Mouse (Mus musculus): ENCODE measurements around the gene Kalrn.

Gene Kalrn

DNA sequence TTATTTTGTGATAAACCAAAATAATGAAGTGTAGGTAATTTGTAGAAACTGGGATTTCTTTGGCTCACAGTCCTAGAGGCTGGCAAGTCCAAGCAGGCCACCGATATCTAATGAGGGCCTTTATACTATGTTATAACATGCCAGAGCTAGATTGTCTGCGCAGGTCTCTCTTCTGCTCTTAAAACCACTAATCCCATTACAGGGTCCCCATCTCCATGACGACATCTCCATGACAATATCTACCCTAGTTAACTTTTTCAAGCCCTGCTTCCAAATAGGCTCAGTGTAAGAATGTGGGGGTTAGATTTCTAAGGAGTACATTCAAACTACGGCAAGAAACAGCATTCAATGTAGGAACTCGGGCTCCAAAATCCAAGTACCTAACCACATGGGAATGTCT, 143.2 kb downstream of the Kalrn start:
- in situ Hi-C loops (cut with MseI, MboI), result no loop called here

DNA sequence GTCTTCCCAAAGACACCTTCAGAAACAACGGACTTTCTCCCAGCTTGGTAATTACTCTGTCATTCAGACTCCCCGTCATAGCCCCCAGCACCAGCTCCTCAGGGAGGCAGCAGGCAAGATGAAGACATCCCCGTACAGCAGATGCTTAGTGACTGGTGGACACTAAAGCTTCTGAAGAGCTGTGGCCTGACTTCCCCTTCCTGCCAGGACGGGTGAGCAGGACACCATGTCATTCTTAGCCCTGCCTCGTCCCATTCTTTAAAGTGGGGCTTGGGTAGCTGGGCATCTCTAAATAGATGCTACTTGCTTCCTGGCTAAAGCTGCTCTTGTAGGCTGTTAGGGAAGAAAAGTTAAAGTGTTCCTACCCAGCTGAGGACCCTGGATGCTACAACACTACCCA, 145.7 kb downstream of the Kalrn start:
- in situ Hi-C loops (cut with MseI, MboI), result no loop called here

GRCm38 (mm10) chr16:34421473-34421872, 151.9 kb downstream of the Kalrn start:
- in situ Hi-C loops (cut with MseI, MboI), result no loop called here

GRCm38 (mm10) chr16:34417966-34418365, 155.4 kb downstream of the Kalrn start:
- in situ Hi-C loops (cut with MseI, MboI), result no loop called here

- in situ Hi-C loops (cut with MseI, MboI), result no loop called here
Measured at GRCm38 (mm10) chr16:34417383-34417782, 155.9 kb downstream of the Kalrn start.

DNA sequence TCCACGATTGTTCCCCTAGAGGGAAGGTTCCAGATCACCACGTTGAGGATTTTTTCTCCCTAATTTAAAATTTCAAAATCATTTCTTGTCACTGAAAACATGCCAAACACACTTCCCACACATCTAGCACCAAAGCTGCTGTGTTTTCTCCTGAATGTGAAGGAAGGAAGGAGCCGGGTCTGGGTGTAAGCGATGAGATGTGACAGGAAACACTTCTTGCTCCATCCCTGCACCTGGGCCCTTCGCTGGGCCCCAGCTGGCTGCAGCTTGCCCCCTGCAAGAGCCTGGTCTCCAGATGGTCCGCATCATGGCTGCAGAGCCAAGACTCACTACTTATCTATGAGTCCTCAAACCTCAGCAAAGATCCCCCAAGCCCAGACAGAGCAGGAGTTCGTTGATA, 158.8 kb downstream of the Kalrn start:
- in situ Hi-C loops (cut with MseI, MboI), result no loop called here

GRCm38 (mm10) chr16:34413868-34414333, 159.4 kb downstream of the Kalrn start:
- in situ Hi-C loops (cut with MseI, MboI), result no loop called here

DNA sequence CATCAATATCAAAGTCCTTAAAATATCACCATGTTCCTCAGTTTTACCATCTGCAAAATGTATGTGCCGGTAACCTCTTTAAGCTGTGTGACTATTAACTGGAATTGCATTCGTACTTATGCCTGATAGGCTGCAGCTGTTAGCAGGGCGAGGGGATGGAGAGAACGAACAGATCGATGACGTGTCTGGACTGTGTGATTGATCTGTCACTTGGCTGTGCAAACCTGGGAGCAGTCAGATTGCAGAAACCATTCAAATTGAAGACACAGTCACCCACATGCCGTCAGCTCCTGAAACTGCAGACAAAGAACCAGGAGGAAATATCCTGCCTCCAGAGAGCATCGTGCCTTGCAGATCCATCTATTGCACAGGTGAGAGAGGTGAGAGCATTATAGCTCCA, 166.3 kb downstream of the Kalrn start:
- in situ Hi-C loops (cut with MseI, MboI), result no loop called here

GRCm38 (mm10) chr16:34405094-34405493, 168.2 kb downstream of the Kalrn start:
- in situ Hi-C loops (cut with MseI, MboI), result no loop called here

DNA sequence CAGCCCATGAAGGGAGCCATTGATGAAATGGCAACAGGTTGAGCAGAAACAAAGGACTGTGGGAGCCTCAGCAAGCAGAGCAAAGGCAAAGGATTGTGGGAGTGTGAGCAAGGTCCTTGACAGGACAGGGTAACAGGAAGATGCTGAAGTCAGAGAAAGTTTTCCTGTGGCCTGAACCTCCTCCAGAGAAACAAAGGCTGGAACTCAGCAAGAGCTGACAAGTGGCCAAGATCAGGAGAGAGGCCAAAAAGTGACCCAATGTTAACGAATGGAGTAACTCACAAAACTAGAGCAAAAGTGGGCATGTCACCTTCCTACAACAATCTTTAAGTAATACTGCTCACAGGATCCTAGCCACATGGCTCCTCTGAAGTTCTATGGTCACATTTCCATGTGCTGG, 172.1 kb downstream of the Kalrn start:
- in situ Hi-C loops (cut with MseI, MboI), result no loop called here

- in situ Hi-C loops (cut with MseI, MboI), result no loop called here
Measured at GRCm38 (mm10) chr16:34400102-34400728, 173.1 kb downstream of the Kalrn start.

DNA sequence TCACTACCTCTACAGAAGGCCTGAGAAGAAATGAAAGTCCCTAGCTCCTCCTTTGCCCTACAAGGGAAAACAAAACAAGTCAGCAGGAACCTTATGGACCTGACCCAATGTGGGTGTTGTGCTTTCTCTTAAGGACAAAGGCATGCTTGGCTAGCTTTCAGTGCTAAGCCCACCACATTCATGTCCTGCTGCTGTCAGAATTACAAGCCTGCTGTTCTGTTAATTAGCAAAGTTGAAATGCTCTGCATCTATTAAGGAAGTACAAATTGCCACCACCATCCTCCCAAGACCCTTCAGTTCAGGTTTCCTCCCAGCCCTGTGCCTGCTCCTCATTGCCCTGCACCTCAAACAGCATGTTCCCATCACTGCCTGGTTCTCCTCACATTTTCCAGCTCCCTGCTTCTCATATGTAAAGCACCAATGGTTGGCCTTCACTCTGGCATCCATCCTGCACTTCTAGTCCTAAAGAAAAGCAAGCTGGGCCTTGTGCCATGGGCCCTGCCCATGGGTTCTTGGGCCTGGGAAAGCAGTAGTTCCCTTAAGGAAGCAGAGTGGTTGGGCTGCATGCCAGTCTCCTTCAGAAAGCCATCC, 178.0 kb downstream of the Kalrn start:
- in situ Hi-C loops (cut with MseI, MboI), result no loop called here

GRCm38 (mm10) chr16:34389520-34390271, 183.6 kb downstream of the Kalrn start:
- in situ Hi-C loops (cut with MseI, MboI), result no loop called here

GRCm38 (mm10) chr16:34388871-34389270, 184.5 kb downstream of the Kalrn start:
- in situ Hi-C loops (cut with MseI, MboI), result no loop called here

DNA sequence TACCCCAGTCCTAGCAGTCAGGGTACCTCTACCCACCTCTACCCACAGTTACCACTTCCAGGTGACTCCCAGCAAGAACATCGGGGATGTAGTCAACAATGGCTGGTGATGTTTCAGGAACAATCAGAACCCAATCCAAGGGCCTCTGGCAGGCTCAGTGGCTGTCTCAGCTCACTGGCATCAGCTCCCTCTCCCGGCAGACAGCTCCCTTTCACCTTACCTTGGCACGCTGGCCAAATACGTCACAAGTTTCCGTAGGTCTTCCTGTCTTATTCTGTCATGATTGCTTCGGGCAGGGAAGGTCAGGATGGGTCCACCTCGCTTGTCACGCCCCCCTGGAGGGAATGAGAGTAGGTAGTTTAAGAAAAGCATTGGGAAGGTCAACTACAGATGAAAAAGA, 188.3 kb downstream of the Kalrn start:
- in situ Hi-C loops (cut with MseI, MboI), result no loop called here

DNA sequence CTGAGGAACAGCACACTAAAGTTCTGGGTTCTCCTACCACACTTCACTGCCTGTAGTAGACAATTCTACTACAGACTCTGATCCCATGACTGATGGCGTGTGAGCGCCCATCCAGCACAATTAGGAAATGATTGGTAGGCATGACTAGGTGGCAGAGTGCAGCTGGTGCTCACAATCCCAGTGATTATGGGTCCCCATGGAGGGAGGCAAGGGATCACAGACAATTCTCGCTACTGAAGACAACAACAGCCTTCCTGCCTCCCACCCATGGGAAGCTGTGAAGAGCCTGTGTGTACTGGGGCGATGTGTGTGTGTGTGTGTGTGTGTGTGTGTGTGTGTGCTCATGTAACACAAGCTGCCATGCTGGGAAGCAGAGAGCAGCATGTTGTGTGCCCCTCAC, 190.3 kb downstream of the Kalrn start:
- in situ Hi-C loops (cut with MseI, MboI), result no loop called here

DNA sequence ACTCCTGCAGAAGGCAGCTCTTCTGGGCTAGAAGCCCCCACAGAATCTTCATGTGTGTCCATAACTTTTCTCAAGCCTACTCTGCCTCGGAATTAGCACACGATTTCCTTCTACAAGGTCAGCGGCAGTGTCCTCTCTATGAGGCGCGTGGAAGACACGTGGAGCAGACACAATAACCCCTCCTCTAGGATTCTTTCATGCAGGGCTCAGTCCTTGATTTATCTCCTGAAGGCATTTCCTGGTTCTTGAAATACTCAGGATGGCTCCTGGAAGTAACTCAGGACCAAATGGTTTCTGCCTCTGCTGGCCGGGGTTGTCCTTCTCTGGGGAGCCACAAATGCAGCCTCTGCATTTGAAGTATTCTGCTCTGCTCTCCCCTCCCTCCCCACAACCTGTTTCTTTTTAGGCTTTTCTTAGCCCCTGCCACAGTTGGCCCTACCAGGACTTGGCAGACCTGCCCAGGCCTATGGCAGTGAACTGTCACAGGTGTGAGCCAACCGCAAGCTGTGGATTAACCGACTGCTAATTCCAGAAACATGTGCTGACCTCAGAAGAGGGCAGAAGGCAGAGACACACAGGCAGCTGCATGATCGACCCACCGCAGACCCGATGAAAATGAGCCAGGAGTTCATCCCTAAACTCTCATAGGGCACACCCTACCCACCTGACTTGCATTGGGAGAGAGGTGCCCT, 197.0 kb downstream of the Kalrn start:
- in situ Hi-C loops (cut with MseI, MboI), result no loop called here

DNA sequence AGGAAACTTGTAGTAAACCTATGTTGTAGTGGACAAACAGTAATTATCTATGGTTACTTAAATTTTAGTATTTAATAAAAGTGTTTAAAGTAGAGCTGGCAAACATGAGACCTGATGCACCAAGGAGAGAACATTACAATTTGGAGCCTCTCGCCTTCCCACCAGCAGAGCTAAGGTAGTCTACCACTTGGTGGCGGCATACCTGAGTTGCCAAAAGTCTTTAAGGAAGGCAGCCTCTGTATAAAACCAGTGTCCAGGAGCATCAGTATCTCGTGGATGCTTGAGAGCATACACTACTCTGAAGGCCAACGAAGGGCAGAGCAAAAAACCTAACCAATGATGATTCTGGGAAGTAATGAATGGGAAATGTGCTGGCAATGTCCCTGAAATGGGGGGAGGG, 199.8 kb downstream of the Kalrn start:
- in situ Hi-C loops (cut with MseI, MboI), result no loop called here

DNA sequence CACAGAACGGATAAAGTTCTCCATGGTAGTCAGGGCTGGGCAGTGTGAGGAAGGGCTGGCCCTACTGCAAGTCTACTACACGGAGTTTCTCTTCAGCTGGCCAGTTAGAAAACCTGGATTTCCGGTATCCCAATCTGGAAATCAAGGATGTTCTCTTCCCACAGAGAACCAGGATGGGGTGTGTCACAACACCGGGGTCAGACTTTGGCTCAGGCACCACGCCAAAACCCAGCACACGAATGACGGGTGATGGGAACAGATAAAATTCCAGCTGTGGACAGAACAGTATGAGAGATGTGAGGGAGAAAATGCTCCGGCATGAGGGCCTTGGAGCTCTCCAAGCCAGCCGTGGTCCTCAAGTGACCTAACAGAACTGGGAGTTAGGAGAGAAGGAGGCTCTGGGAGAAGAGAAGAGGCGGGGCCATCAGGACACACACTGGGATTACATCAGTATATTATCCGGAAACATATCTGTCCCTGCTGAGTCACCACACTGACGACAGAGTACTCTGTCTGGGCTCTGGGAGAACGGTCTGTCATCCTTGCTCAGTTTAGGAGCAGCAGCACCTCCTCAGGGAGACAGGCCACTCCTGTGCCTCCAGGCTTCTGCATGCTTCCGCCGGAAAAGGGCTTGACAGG, 201.1 kb downstream of the Kalrn start:
- in situ Hi-C loops (cut with MseI, MboI), result no loop called here

- in situ Hi-C loops (cut with MseI, MboI), result no loop called here
Measured at GRCm38 (mm10) chr16:34359206-34359605, 214.1 kb downstream of the Kalrn start.

DNA sequence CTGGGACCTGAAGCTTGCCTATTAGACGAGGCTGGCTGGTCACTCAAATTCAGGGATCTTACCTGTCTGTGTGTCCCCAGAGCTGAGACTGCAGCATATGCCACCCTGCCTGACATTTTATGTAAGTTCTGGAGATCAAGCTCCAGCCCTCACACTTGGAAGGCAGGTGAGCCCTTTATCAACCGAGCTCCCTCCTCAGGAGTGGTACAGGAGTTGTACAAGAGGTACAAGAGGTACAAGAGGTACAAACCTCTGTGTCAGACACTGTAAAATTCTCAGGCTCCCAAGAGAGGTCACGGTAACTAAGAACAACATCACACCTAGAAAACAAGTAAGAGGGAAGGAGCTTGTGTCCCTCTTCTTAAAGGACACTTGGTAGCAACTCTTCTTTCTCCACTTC, 217.8 kb downstream of the Kalrn start:
- in situ Hi-C loops (cut with MseI, MboI), result no loop called here

GRCm38 (mm10) chr16:34354042-34354441, 219.3 kb downstream of the Kalrn start:
- in situ Hi-C loops (cut with MseI, MboI), result no loop called here

All from mouse trophoblast stem cell (cell line).